Mouse (Mus musculus): ENCODE data around the gene Gm6657. TPM values are rescaled to one million over a fixed set of nuclear protein-coding genes. Genes with fewer than 3 reads are reported as not detected.

Gene Gm6657
- not detected in 2 replicates for polyA plus RNA-seq (2014; fragmentation: Nextera tagmentation; extraction: Ambion mirVana)

- H3K27ac ChIP-seq (replicated peaks; ENCODE audit: low read depth, low read length), result no peak within 1 kb of the TSS
- H3K4me2 ChIP-seq (ENCODE audit: low read depth, low read length), result no peak within 1 kb of the TSS
- no peak within 1 kb of the TSS for H3K9ac ChIP-seq (ENCODE audit: low read depth, low read length)
- H3K9me3 ChIP-seq (ENCODE audit: control insufficient read depth, low read length), result no peaks in the 10 kb centered on the region
- H3K27me3 ChIP-seq (replicated peaks; ENCODE audit: control insufficient read depth, insufficient read depth, low read length), result no peaks in the 10 kb centered on the region
- DNase-seq (ENCODE audit: low spot score) (no peak), ATAC-seq (ENCODE audit: low read depth) (no peak)
- H3K4me3 ChIP-seq (ENCODE audit: low read depth, low read length), result no peak within 1 kb of the TSS
- H3K4me1 ChIP-seq (ENCODE audit: control insufficient read depth, insufficient read depth, low read length), result no peaks in the 10 kb centered on the region
- no peaks in the 10 kb centered on the region for H3K36me3 ChIP-seq (ENCODE audit: control insufficient read depth, insufficient read depth, low read length)
Observed at GRCm38 (mm10) chr12:78193942-78194341, at the start of gene Gm6657. TSS of gene Gm6657 (plus strand) at chr12:78194242.

DNA sequence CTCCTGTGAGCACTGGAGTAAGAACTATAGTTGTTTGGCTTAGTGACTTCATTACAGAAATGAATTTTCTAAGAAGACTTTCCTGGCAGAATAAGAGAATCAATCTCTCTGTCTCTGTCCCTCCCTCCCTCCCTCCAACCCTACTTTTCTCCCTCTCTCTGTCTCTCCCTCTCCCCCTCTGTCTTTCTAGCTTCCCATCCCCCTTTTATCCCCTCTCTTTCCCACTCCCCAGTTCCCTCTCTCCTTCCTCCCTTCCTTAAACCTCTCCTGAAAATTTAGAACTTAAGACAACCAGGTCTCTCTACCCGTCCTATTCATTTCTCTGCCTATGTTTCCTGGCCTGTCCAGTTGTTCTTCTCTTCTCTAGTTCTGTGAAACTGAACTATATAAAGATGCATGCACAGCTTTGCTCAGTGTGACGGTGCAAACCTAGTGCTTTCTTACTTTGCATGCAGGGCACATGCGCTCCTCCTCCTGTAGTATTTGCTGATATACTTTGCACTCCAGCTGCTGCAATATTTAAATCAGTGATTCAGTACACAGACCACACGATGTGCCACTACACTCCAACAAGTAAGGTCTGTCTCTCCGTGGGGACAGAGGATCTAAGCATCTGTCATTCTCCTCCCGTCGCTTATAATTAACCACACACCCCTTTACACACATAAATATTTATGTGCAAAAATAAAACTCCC is 40.6 kb upstream of the Gm6657 start:
- no peaks in the 10 kb centered on the region for H3K9me3 ChIP-seq (ENCODE audit: control insufficient read depth, low read length)
- H3K36me3 ChIP-seq (ENCODE audit: control insufficient read depth, insufficient read depth, low read length), result no peaks in the 10 kb centered on the region
- 40% methylated on average over 7 of the region's 7 CpGs for WGBS
- H3K4me2 ChIP-seq (ENCODE audit: low read depth, low read length), result no peak overlapping the region
- no peak overlapping the region for H3K4me3 ChIP-seq (ENCODE audit: low read depth, low read length)
- H3K27me3 ChIP-seq (replicated peaks; ENCODE audit: control insufficient read depth, insufficient read depth, low read length), result no peaks in the 10 kb centered on the region
- ATAC-seq (ENCODE audit: low read depth) (no peak), DNase-seq (ENCODE audit: low spot score) (peak; percentile 16)
- H3K4me1 ChIP-seq (ENCODE audit: control insufficient read depth, insufficient read depth, low read length), result no peaks in the 10 kb centered on the region
- H3K9ac ChIP-seq (ENCODE audit: low read depth, low read length), result no peak overlapping the region
- no peak overlapping the region for H3K27ac ChIP-seq (replicated peaks; ENCODE audit: low read depth, low read length)

GRCm38 (mm10) chr12:78170178-78170577 is 23.9 kb upstream of the Gm6657 start:
- no peak overlapping the region for H3K4me3 ChIP-seq (ENCODE audit: low read depth, low read length)
- no peaks in the 10 kb centered on the region for H3K9me3 ChIP-seq (ENCODE audit: control insufficient read depth, low read length)
- ATAC-seq (ENCODE audit: low read depth) (no peak), DNase-seq (ENCODE audit: low spot score) (no peak)
- no peaks in the 10 kb centered on the region for H3K36me3 ChIP-seq (ENCODE audit: control insufficient read depth, insufficient read depth, low read length)
- no peaks in the 10 kb centered on the region for H3K4me1 ChIP-seq (ENCODE audit: control insufficient read depth, insufficient read depth, low read length)
- no peaks in the 10 kb centered on the region for H3K27me3 ChIP-seq (replicated peaks; ENCODE audit: control insufficient read depth, insufficient read depth, low read length)
- H3K9ac ChIP-seq (ENCODE audit: low read depth, low read length), result no peak overlapping the region
- H3K27ac ChIP-seq (replicated peaks; ENCODE audit: low read depth, low read length), result no peak overlapping the region
- no peak overlapping the region for H3K4me2 ChIP-seq (ENCODE audit: low read depth, low read length)

- Histone ChIP-seq H3K27ac (replicated peaks; ENCODE audit: low read depth, low read length) (no peak overlapping the region), H3K36me3 (ENCODE audit: control insufficient read depth, insufficient read depth, low read length) (no peaks in the 10 kb centered on the region), H3K4me2 (ENCODE audit: low read depth, low read length) (no peak overlapping the region), H3K9ac (ENCODE audit: low read depth, low read length) (no peak overlapping the region), H3K9me3 (ENCODE audit: control insufficient read depth, low read length) (no peaks in the 10 kb centered on the region), H3K27me3 (replicated peaks; ENCODE audit: control insufficient read depth, insufficient read depth, low read length) (no peaks in the 10 kb centered on the region), H3K4me3 (ENCODE audit: low read depth, low read length) (no peak overlapping the region), H3K4me1 (ENCODE audit: control insufficient read depth, insufficient read depth, low read length) (no peaks in the 10 kb centered on the region)
- 77% methylated on average over 3 of the region's 3 CpGs for WGBS
- no peak for ATAC-seq (ENCODE audit: low read depth)
- DNase-seq (ENCODE audit: low spot score), result no peak
Observed at GRCm38 (mm10) chr12:78173945-78174344, 20.1 kb upstream of the Gm6657 start.

- ATAC-seq (ENCODE audit: low read depth), result no peak
- Histone ChIP-seq H3K4me1 (ENCODE audit: control insufficient read depth, insufficient read depth, low read length) (no peaks in the 10 kb centered on the region), H3K9ac (ENCODE audit: low read depth, low read length) (no peak overlapping the region), H3K27ac (replicated peaks; ENCODE audit: low read depth, low read length) (no peak overlapping the region), H3K36me3 (ENCODE audit: control insufficient read depth, insufficient read depth, low read length) (no peaks in the 10 kb centered on the region), H3K27me3 (replicated peaks; ENCODE audit: control insufficient read depth, insufficient read depth, low read length) (no peaks in the 10 kb centered on the region), H3K9me3 (ENCODE audit: control insufficient read depth, low read length) (no peaks in the 10 kb centered on the region), H3K4me2 (ENCODE audit: low read depth, low read length) (no peak overlapping the region), H3K4me3 (ENCODE audit: low read depth, low read length) (no peak overlapping the region)
- WGBS, result 82% methylated on average over 4 of the region's 4 CpGs
- DNase-seq (ENCODE audit: low spot score), result no peak
Observed at GRCm38 (mm10) chr12:78174671-78175070, 19.4 kb upstream of the Gm6657 start.

GRCm38 (mm10) chr12:78181452-78181851 is 12.6 kb upstream of the Gm6657 start:
- H3K9ac ChIP-seq (ENCODE audit: low read depth, low read length), result no peak overlapping the region
- no peaks in the 10 kb centered on the region for H3K36me3 ChIP-seq (ENCODE audit: control insufficient read depth, insufficient read depth, low read length)
- no peaks in the 10 kb centered on the region for H3K4me1 ChIP-seq (ENCODE audit: control insufficient read depth, insufficient read depth, low read length)
- H3K4me3 ChIP-seq (ENCODE audit: low read depth, low read length), result no peak overlapping the region
- no peak overlapping the region for H3K27ac ChIP-seq (replicated peaks; ENCODE audit: low read depth, low read length)
- H3K9me3 ChIP-seq (ENCODE audit: control insufficient read depth, low read length), result no peaks in the 10 kb centered on the region
- DNase-seq (ENCODE audit: low spot score) (no peak), ATAC-seq (ENCODE audit: low read depth) (no peak)
- H3K27me3 ChIP-seq (replicated peaks; ENCODE audit: control insufficient read depth, insufficient read depth, low read length), result no peaks in the 10 kb centered on the region
- H3K4me2 ChIP-seq (ENCODE audit: low read depth, low read length), result no peak overlapping the region
- WGBS, result 63% methylated on average over 2 of the region's 2 CpGs

GRCm38 (mm10) chr12:78195368-78195767 is 1.3 kb downstream of the Gm6657 start:
- no peak for ATAC-seq (ENCODE audit: low read depth)
- DNase-seq (ENCODE audit: low spot score), result no peak
- Histone ChIP-seq H3K36me3 (ENCODE audit: control insufficient read depth, insufficient read depth, low read length) (no peaks in the 10 kb centered on the region), H3K27ac (replicated peaks; ENCODE audit: low read depth, low read length) (no peak overlapping the region), H3K9me3 (ENCODE audit: control insufficient read depth, low read length) (no peaks in the 10 kb centered on the region), H3K27me3 (replicated peaks; ENCODE audit: control insufficient read depth, insufficient read depth, low read length) (no peaks in the 10 kb centered on the region), H3K4me2 (ENCODE audit: low read depth, low read length) (no peak overlapping the region), H3K4me3 (ENCODE audit: low read depth, low read length) (no peak overlapping the region), H3K4me1 (ENCODE audit: control insufficient read depth, insufficient read depth, low read length) (no peaks in the 10 kb centered on the region), H3K9ac (ENCODE audit: low read depth, low read length) (no peak overlapping the region)
- WGBS, result 57% methylated on average over 2 of the region's 2 CpGs

DNA sequence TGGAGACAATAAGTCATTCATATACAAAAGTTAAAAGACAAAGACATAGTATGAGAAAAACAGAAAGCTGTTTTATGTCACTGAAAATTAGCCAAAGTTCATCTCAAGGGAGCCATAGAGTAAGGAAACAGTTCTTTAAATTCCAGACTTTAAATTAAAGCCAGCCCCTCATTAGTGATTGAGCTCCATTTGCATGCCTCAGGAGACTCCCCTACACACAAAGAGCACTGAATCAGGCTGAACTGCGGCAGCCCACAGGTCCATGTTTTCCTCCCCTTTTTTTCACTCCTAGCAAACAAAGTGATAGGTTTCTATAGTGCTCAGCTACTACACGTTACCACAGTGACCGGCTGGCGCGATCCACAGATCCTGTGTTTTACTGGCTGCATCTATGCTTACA is 9.6 kb downstream of the Gm6657 start:
- Histone ChIP-seq H3K27me3 (replicated peaks; ENCODE audit: control insufficient read depth, insufficient read depth, low read length) (no peaks in the 10 kb centered on the region), H3K27ac (replicated peaks; ENCODE audit: low read depth, low read length) (no peak overlapping the region), H3K9me3 (ENCODE audit: control insufficient read depth, low read length) (no peaks in the 10 kb centered on the region), H3K9ac (ENCODE audit: low read depth, low read length) (no peak overlapping the region), H3K4me3 (ENCODE audit: low read depth, low read length) (no peak overlapping the region), H3K36me3 (ENCODE audit: control insufficient read depth, insufficient read depth, low read length) (no peaks in the 10 kb centered on the region), H3K4me2 (ENCODE audit: low read depth, low read length) (no peak overlapping the region), H3K4me1 (ENCODE audit: control insufficient read depth, insufficient read depth, low read length) (0 out of 2 replicates have a peak, but pooled peaks cover 3% of the 10 kb centered on the region)
- 54% methylated on average over 5 of the region's 5 CpGs for WGBS
- DNase-seq (ENCODE audit: low spot score), result peak; percentile 68
- peak; percentile 65; the same call in 1 of the 2 replicates for ATAC-seq (ENCODE audit: low read depth)

GRCm38 (mm10) chr12:78205915-78206570 is 12.0 kb downstream of the Gm6657 start:
- ATAC-seq (ENCODE audit: low read depth), result peak; percentile 72; the same call in 1 of the 2 replicates
- no peak overlapping the region for H3K27ac ChIP-seq (replicated peaks; ENCODE audit: low read depth, low read length)
- 12% methylated on average over 5 of the region's 5 CpGs for WGBS

More at GRCm38 (mm10) chr12:78205915-78206570, 12.0 kb downstream of the Gm6657 start:
- H3K36me3 ChIP-seq (ENCODE audit: control insufficient read depth, insufficient read depth, low read length), result no peaks in the 10 kb centered on the region
- no peaks in the 10 kb centered on the region for H3K27me3 ChIP-seq (replicated peaks; ENCODE audit: control insufficient read depth, insufficient read depth, low read length)
- no peak overlapping the region for H3K4me3 ChIP-seq (ENCODE audit: low read depth, low read length)
- no peaks in the 10 kb centered on the region for H3K9me3 ChIP-seq (ENCODE audit: control insufficient read depth, low read length)
- no peak overlapping the region; the same call in 1 of the 2 replicates for H3K4me2 ChIP-seq (ENCODE audit: low read depth, low read length)
- 0 out of 2 replicates have a peak, but pooled peaks cover 3% of the 10 kb centered on the region for H3K4me1 ChIP-seq (ENCODE audit: control insufficient read depth, insufficient read depth, low read length)
- no peak overlapping the region for H3K9ac ChIP-seq (ENCODE audit: low read depth, low read length)
- DNase-seq (ENCODE audit: low spot score), result peak; percentile 88
